Mouse (Mus musculus): ENCODE results near the gene Flywch2.

The Flywch2 gene

GRCm38 (mm10) chr17:23748026-23748425, 37.9 kb downstream of the Flywch2 start:
- no peak for DNase-seq

- no peak for DNase-seq
Measured at GRCm38 (mm10) chr17:23747471-23747870, 38.4 kb downstream of the Flywch2 start.

GRCm38 (mm10) chr17:23746767-23747166, 39.1 kb downstream of the Flywch2 start:
- DNase-seq, result no peak

GRCm38 (mm10) chr17:23746311-23746710, 39.6 kb downstream of the Flywch2 start:
- DNase-seq, result no peak

- DNase-seq, result no peak
Measured at GRCm38 (mm10) chr17:23745301-23746251, 40.3 kb downstream of the Flywch2 start, which contains the start of gene Kremen2. TSS of gene Kremen2 (minus strand) at chr17:23745833.

- no peak for DNase-seq
Measured at GRCm38 (mm10) chr17:23744651-23745050, 41.2 kb downstream of the Flywch2 start.

- DNase-seq, result no peak
Measured at GRCm38 (mm10) chr17:23744076-23744475, 41.8 kb downstream of the Flywch2 start.

- no peak for DNase-seq
Measured at GRCm38 (mm10) chr17:23742941-23743340, 42.9 kb downstream of the Flywch2 start.

GRCm38 (mm10) chr17:23742210-23742793, 43.6 kb downstream of the Flywch2 start:
- DNase-seq, result no peak

GRCm38 (mm10) chr17:23741359-23742209, 44.3 kb downstream of the Flywch2 start:
- no peak for DNase-seq

- DNase-seq, result no peak
Measured at GRCm38 (mm10) chr17:23740598-23741021, 45.3 kb downstream of the Flywch2 start, which contains the start of gene Paqr4. TSS of gene Paqr4 (minus strand) at chr17:23740867.

GRCm38 (mm10) chr17:23740136-23740584, 45.7 kb downstream of the Flywch2 start:
- peak; percentile 93 for DNase-seq

GRCm38 (mm10) chr17:23739202-23740135, 46.4 kb downstream of the Flywch2 start:
- DNase-seq, result no peak

- DNase-seq, result no peak
Measured at GRCm38 (mm10) chr17:23738836-23739201, 47.1 kb downstream of the Flywch2 start.

GRCm38 (mm10) chr17:23737493-23738445, 48.1 kb downstream of the Flywch2 start:
- DNase-seq, result no peak

GRCm38 (mm10) chr17:23734341-23734740, 51.5 kb downstream of the Flywch2 start:
- no peak for DNase-seq

GRCm38 (mm10) chr17:23730441-23730840, 55.4 kb downstream of the Flywch2 start:
- DNase-seq, result no peak
